18 mouse cellular contexts compared by ENCODE assay signal in genomic region chr8:8772424-8772823, GRCm38 (mm10).
DNase-seq lines count a peak whose midpoint lies in the region; ATAC-seq and TF ChIP-seq lines count a peak whose summit lies in the region.
"Had no signal": no experiment of that assay in that cellular context is flagged by ENCODE, and none has a peak within 500 bp of the region (broad histone marks: within the 10 kb centered on the region; RNA-seq: fewer than 3 reads in every experiment).

No protein-coding gene starts in this region.

- no peaks in the 10 kb centered on the region for H3K4me1 ChIP-seq in kidney, adult 2 months (ENCODE audit: control insufficient read depth, insufficient read depth, low read length)
- no peaks in the 10 kb centered on the region; the same call in 1 of the 2 replicates for H3K4me1 ChIP-seq in kidney, embryonic 16.5 days (ENCODE audit: insufficient read depth, low read length)
- H3K4me1 ChIP-seq in forebrain, embryonic 11.5 days (replicated peaks; ENCODE audit: control insufficient read depth, insufficient read depth, low read length) = no peaks in the 10 kb centered on the region
- H3K4me1 ChIP-seq: embryonic facial prominence, embryonic 12.5 days; forebrain, embryonic 12.5 days; hindbrain, embryonic 15.5 days had no signal

- no peak overlapping the region for H3K9ac ChIP-seq in kidney, embryonic 16.5 days (replicated peaks; ENCODE audit: low read length)
- H3K9ac ChIP-seq in forebrain, embryonic 11.5 days (ENCODE audit: low read length) = no peak overlapping the region
- H3K9ac ChIP-seq: embryonic facial prominence, embryonic 12.5 days; forebrain, embryonic 12.5 days; hindbrain, embryonic 15.5 days; liver, embryonic 14.5 days had no signal

- no peak overlapping the region for H3K4me3 ChIP-seq in kidney, adult 2 months (ENCODE audit: insufficient read depth, low read depth, low read length)
- no peak overlapping the region for H3K4me3 ChIP-seq in kidney, embryonic 16.5 days (ENCODE audit: low read length)
- H3K4me3 ChIP-seq in forebrain, embryonic 11.5 days (ENCODE audit: low read depth, low read length) = no peak overlapping the region
- H3K4me3 ChIP-seq: embryonic facial prominence, embryonic 12.5 days; forebrain, embryonic 12.5 days; hindbrain, embryonic 15.5 days; midbrain, embryonic 10.5 days had no signal

- no peaks in the 10 kb centered on the region for H3K36me3 ChIP-seq in kidney, adult 2 months (ENCODE audit: control insufficient read depth, insufficient read depth, low read length)
- no peaks in the 10 kb centered on the region for H3K36me3 ChIP-seq in kidney, embryonic 16.5 days (ENCODE audit: insufficient read depth, low read length)
- no peaks in the 10 kb centered on the region for H3K36me3 ChIP-seq in forebrain, embryonic 11.5 days (ENCODE audit: control insufficient read depth, insufficient read depth, low read length)
- H3K36me3 ChIP-seq: embryonic facial prominence, embryonic 12.5 days; forebrain, embryonic 12.5 days; G1E; hindbrain, embryonic 15.5 days; midbrain, embryonic 10.5 days had no signal

- no peaks in the 10 kb centered on the region for H3K27me3 ChIP-seq in kidney, adult 2 months (replicated peaks; ENCODE audit: control insufficient read depth, insufficient read depth, low read length)
- no peaks in the 10 kb centered on the region for H3K27me3 ChIP-seq in kidney, embryonic 16.5 days (ENCODE audit: insufficient read depth, low read length)
- H3K27me3 ChIP-seq in forebrain, embryonic 11.5 days (ENCODE audit: control insufficient read depth, insufficient read depth, low read length) = no peaks in the 10 kb centered on the region
- H3K27me3 ChIP-seq: embryonic facial prominence, embryonic 12.5 days; hindbrain, embryonic 15.5 days had no signal

- ATAC-seq in kidney, embryonic 16.5 days (ENCODE audit: low FRiP score, low TSS enrichment) = no peak
- ATAC-seq in forebrain, embryonic 11.5 days (replicated peaks; ENCODE audit: low FRiP score) = no peak
- ATAC-seq in cerebellum, adult (ENCODE audit: insufficient number of reproducible peaks, low FRiP score, low TSS enrichment) = no peak

- DNase-seq in kidney, adult 2 months = peak; percentile 8
- peak; percentile 60 for DNase-seq in gastrocnemius, postnatal 25 days
- peak; percentile 55 for DNase-seq in heart, postnatal 25 days (ENCODE audit: low spot score)
- DNase-seq in lung, postnatal 36 days = peak; percentile 32
- DNase-seq in forebrain, embryonic 11.5 days (ENCODE audit: low spot score) = no peak
- DNase-seq: adrenal gland, postnatal 14 days; cerebellum, postnatal 36 days; kidney, postnatal 36 days; layer of hippocampus, postnatal 36 days; right cerebral cortex, adult 18-20 months had no signal

- H3K4me2 ChIP-seq in kidney, embryonic 16.5 days (replicated peaks; ENCODE audit: low read depth, low read length) = no peak overlapping the region
- H3K4me2 ChIP-seq in forebrain, embryonic 11.5 days (ENCODE audit: low read depth, low read length, severe bottlenecking) = no peak overlapping the region
- H3K4me2 ChIP-seq: embryonic facial prominence, embryonic 12.5 days; forebrain, embryonic 12.5 days; hindbrain, embryonic 15.5 days had no signal

- no peaks in the 10 kb centered on the region for H3K9me3 ChIP-seq in kidney, embryonic 16.5 days (ENCODE audit: low read length)
- no peaks in the 10 kb centered on the region for H3K9me3 ChIP-seq in forebrain, embryonic 11.5 days (ENCODE audit: control insufficient read depth, low read length)
- H3K9me3 ChIP-seq: embryonic facial prominence, embryonic 12.5 days; forebrain, embryonic 12.5 days; G1E; hindbrain, embryonic 15.5 days; midbrain, embryonic 10.5 days had no signal

- H3K27ac ChIP-seq in kidney, adult 2 months (ENCODE audit: insufficient read depth, low read depth, low read length) = no peak overlapping the region
- no peak overlapping the region for H3K27ac ChIP-seq in kidney, embryonic 16.5 days (ENCODE audit: low read length)
- H3K27ac ChIP-seq in forebrain, embryonic 11.5 days (ENCODE audit: low read depth, low read length) = no peak overlapping the region
- H3K27ac ChIP-seq: embryonic facial prominence, embryonic 12.5 days; forebrain, embryonic 12.5 days; hindbrain, embryonic 15.5 days; liver, embryonic 14.5 days; midbrain, embryonic 10.5 days had no signal

- intact Hi-C loops in heart, postnatal 25 days (cut with DNase I) = loop anchor here (1.0 to 5.0 kb wide), 3 partner anchors 34 to 110 kb away; partner anchors contain the start of gene Efnb2

- TF ChIP-seq CTCF in kidney, adult 2 months (conservative IDR thresholded peaks at IDR 0.05; ENCODE audit: insufficient read depth, insufficient read length, low read depth, low read length) = no peak

- TF ChIP-seq POLR2A in kidney, adult 2 months (IDR thresholded peaks at IDR 0.05; ENCODE audit: low read depth, low read length) = no peak

- 60% methylated on average over 5 of the region's 5 CpGs for WGBS in kidney, adult 2 months
- 54% methylated on average over 5 of the region's 5 CpGs for WGBS in kidney, embryonic 16.5 days
- WGBS in forebrain, embryonic 11.5 days = 89% methylated on average over 5 of the region's 5 CpGs
